Mouse (Mus musculus): Measurements from ENCODE around the gene Tmprss11a.

GRCm38 (mm10) chr5:86482562-86482961 lies 13.8 kb upstream of the Tmprss11a start:
- TF ChIP-seq CTCF (IDR thresholded peaks at IDR 0.05; ENCODE audit: low read depth) (no peak), EP300 (IDR thresholded peaks at IDR 0.05; ENCODE audit: low read depth) (no peak)

Measured in heart, postnatal 0 days (tissue).